Mouse (Mus musculus) kidney, postnatal 25 days (tissue): ENCODE results near the gene 2310022A10Rik.

Experiments used
- DNase-seq, 2 experiments: peaks; one replicate each; pipeline ENCODE4 v3.0.0; 2021; ENCODE audit warnings: mixed read lengths in 2 of 2

Gene 2310022A10Rik

DNA sequence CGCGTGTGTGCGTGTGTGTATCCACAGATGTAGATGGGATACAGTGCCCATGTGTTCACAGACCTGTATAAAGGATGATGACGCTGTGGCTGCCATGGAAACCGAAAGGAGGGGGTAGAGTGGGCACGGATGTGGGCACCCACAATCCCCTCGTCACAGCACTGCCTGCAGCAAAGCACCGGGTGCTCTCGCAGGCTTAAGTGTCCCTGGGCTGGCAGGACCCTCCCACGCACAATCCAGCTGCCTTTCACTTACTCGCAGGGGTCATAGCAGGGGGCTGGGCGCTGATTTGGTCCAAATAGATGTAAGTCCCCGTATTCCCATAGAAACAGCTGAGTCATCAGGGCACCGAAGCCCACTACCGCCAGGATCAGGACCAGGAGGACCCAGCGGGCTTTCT lies 11.6 kb upstream of the 2310022A10Rik start:
- no peak for DNase-seq

DNA sequence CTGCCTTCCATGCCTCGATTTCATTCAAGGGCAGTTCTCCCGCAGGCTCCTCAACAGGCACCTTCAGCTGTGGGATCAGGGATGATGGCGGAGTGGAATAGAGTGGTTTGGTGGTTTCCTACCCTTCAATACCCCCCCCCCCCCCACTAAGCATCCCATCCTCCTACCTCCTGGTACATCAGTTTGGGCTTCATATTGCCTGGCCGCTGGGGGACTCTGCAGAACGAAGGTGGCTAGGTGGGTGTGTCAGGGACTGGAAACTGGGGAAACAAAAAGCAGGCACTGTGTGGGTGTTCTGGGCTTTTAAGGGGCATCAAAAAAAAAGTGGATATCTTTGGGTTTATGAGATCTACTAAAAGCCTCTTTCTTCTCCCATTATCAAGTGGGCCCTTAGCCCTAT lies 11.1 kb upstream of the 2310022A10Rik start:
- DNase-seq: no peak

DNA sequence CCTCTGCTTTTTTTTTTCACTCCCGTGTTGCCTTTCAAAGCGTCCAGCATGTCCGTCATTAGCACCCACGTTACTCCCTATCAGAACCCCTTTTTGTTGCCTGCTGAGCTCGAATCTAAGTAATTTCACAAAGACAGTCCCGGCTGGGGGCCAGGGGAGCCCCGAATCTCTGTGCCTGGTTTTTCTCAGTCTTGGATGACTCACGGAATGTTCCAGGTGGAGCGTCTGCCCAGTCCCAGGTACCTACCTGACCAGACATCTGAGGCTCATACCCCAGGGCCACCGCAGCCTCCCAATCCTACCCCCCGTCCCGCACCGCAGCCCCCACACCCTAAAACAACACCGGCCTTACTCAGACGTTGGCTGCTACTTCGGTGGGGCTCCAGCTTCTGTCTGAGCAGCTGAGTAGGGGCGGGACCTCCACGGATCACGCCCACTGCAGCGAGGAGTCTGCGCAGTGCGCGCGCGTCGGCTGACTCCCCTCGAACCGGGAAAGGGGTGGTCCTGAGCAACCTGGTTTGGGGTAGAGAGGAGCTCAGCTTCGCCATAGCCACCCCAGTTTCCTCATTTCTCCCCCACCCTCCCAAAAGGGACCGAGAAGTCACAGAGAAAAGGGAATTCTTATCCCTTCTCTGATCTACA lies 10.5 kb upstream of the 2310022A10Rik start:
- DNase-seq: peak; percentile 77 to 86

DNA sequence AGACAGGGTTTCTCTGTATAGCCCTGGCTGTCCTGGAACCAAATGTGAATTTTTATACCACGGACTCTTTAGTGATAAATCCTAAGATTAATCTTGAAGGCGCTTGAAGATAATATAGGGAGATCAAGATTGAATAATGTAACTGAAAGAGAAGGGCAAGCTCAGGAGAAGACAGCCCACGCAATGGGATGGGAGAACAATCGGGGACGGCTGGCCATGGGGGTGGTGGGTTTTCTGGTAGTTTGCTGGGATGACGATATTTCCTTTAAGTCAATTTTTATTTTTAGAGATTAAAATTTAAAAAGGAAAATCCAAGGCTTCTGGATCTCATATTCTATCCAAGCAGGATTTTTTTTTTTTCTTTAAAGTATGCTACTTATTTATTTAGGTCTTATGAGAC lies 10.0 kb upstream of the 2310022A10Rik start:
- DNase-seq: no peak

DNA sequence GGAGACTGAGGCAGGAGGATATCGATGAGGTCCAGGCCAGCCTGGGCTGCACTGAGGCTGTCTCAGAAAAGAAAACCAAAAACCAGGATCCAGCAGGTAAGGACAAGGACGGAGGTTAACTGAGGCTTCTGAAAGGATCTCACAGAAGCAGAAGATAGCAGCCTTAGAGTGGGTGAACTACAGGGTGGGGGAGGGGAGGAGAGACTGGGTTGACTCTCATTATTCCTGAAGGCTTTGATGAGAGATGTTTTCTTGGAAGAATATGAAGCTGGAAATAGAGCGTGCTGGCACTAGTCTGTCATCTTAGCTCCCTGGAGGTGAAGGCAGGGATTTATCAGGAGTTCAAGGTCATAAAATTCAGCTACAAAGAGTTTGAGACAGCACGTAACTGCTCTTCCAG lies 9.2 kb upstream of the 2310022A10Rik start:
- no peak for DNase-seq

DNA sequence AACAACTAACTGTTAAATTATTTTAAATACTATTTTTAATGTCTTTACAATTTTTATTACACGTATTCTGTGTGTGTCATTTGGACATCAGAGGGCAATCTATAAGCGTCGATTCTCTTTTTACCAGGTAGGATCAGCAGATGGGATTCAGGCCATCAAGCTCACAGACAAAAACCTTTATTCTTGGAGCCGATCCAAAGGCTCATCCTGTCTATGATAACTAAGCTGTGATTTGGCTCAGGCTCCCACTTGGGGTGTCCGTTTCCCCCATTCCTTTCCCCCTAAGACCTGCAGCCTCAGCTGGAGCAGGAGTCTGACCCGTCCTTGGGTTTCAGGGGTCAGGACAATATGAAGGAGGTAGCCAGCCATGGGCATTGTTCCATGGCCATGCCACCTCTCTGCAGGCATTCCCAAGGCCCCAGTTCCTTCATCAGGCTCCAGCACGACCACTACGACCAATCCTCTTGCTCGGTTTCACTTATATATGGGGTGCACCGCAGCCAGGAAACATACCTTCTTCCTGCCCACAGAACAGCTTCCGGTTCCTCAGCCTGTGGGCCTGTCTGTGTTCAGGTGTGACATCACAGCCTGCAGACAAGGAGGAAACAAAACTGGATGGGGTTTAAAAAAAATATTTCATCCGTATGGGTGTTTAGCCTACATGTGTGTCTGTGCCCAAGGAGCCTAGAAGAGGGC lies 8.2 kb upstream of the 2310022A10Rik start:
- no peak for DNase-seq

DNA sequence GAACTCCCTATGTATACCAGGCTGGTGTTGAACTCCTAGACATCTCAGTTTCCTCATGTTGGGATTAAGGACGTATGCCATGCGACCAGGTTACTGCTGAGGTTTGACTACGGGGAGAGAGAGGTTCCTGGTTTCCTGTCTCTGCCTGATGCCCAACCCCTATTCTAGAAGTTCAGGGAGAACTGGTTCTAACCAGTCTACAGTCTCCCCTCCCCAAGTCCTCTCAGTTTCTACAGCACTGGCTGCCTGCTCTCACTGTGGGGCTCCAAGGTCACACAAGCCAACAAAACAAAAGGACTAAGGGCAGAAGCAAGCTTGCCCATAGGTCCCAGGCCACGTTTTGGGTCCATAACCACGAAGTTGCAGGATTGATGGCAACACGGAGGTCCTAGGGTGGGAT lies 3.4 kb upstream of the 2310022A10Rik start:
- DNase-seq: no peak

DNA sequence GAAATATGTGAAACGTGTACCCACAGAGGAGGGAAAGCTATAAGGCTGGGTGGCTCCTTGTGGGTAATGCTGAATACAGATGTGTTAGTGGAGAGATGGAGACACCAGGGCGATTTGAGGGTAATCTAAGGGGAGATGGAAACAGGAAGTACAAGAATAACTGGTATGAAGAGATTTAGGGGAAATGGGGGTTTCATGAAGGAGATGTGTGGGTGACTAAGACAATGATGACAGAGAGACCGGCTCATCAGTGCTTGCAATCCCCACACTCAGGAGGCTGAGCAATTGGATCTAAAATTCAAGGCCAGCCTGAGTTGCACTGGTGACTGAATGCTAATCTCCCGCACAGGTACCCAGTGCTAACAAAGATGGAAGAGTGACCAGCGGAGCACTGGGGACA lies 963 bp upstream of the 2310022A10Rik start:
- DNase-seq: no peak

DNA sequence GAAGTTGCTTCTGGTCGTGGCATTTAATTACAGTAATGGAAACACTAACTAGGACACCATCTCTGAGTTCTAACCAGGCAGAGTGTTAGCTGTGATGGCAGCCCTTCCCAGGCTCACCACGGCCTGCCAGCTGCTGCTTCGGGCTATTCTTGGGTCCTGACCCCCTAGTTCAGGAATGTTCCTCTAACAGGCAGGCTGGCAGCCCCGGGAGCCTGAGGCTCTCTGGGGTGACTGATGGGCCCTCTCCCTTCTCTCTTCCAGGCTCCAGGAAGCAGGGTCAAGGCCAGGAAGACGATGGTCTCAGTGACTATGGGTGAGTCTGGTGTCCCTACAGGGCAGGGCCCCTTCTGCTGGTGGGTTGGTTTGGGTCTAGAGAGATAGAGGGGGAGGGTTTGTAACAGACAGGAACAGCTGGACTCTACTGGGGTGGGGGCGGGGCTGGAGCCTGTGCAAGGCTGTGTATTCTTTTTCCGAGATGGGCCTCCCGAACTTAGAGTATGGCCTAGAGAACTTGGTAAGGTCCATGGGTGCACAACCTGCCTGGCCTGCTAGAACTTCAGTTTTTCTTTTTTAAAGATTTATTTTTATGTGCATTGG lies 7.4 kb downstream of the 2310022A10Rik start:
- no peak for DNase-seq

DNA sequence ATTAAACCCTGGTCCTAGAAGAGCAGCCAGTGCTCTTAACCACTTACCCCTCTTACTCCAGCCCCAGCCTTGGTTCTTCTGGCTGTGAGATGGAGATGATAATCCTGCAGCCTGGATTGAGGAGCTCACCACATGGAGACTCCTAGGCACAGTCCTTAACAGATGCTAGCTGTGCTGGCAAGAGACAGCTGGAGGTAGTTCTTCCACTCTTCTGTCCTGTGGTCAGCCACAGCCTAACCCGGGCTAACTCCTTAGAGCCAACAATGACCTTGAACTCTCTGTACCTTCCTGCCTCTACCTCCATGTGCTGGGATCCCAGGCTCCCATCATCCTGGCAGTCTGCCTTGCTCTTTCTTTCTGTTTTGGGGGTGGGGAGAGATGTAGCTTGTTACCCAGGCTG lies 7.9 kb downstream of the 2310022A10Rik start:
- DNase-seq: no peak

DNA sequence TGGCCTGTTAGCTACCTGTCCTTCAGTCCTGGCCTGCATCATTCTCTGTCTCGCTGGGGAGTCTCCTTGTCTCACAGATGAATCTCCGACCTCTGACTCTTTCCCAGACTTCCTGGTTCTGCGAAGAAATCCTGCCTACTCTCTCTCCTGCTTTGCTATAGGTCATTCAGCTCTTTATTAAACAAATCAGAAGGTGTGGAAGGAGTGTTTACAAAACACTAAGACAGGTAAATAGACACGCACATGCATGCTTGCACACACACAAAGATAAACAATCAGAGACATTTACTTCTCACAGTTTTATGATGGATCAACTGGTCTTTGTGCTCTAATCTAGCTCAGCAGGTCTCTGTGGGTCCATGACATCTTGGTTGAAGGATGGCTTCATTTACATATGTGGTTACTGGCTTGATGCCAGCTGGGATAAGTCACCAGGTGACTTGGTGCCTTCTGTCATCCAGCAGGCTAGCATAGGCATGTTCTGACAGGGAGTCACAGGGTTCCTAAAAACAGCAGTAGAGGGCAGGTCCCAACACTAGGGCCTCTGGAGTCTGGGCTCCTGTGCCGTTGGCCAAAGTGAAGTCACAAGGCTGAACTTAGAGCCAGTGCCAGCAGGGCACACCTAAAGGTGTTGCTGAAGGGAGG lies 16.7 kb downstream of the 2310022A10Rik start:
- no peak for DNase-seq

DNA sequence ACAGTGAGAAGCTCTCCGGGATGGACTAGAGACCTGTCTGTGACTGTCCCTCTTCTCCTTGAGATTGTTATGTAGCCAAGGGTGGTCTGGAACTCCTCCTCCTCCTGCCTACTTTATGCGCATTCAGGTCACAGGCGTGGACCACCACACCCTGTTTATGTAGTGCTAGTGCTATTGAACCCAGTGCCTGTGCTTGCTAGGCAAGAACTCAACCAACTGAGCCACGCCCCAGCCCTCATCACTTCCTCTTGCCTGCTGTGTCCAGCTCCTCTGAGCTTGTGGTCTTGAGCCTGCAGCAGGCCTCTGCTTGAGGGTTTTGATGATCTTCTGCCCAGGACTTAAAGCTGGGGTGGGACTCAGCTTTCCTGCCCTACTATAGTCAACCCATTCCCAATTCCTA lies 19.1 kb downstream of the 2310022A10Rik start:
- DNase-seq: no peak

DNA sequence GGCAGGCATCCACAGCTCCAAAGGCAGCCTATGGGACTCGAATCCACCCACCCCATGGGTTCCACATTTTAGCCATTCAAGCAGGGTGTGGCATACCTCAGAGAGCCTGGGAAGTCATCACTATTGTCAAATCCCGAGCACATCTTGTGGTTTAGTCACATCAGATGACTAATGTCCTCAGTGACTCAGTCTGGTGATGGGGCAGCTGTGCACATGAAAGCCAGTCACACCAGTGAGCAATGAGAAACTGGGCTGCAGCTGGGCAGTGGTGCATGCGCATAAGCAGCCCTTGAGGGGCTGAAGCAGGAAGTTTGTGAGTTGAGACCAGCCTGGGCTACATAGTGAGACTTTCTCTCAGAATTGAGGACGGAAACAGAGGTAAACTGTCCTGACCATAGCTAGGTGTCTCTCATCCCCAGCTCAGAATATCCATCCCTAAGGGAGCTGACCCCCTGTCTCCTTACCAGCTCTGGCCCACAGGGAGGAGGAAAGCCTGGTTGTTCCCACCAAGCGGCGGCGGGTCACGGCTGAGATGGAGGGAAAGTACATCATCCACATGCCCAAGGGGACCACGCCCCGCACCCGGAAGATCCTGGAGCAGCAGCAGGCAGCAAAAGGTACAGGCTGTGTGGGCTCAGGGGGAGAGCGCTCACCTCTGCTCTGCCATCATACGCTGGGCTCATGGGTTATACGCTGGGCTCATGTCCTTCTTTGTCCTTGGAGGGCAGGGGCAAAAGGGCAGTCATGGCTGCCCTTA lies 21.3 kb downstream of the 2310022A10Rik start:
- no peak for DNase-seq

DNA sequence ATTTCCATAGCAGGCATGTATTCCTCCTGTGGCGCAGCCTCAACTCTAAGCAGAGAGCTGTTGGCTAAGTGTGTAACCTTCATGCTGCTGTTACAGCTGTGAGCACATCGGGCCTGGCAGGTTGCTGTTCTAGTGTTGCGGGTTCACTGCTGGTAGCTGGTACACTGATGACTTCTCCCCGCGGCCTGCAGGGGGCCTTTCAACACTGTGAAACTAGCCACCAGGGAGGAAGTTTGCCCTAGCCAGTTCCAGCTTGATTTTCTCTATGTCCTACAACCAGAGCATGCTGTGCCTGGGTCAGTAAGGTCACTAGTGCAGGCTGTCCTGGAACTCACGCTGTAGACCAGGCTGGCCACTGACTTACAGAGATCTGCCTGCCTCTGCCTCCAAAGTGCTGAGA lies 23.9 kb downstream of the 2310022A10Rik start:
- peak; percentile 54 to 64 for DNase-seq

DNA sequence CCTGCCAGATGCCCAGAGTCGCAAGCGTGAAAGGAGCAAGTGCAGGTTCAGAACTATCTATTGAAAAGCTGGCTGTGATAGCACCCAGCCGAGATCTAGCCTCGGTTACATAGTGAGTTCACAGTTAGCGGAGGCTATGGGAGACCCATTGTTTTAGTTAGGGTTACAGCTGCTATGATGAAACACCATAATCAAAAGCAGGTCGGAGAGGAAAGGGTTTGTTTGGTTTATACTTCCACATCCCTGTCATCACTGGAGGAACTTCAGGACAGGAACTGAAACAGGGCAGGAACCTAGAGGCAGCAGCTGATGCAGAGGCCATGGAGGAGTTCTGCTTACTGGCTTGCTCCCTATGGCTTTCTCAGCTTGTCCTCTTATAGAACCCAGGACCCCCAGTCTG lies 24.6 kb downstream of the 2310022A10Rik start:
- DNase-seq: no peak

DNA sequence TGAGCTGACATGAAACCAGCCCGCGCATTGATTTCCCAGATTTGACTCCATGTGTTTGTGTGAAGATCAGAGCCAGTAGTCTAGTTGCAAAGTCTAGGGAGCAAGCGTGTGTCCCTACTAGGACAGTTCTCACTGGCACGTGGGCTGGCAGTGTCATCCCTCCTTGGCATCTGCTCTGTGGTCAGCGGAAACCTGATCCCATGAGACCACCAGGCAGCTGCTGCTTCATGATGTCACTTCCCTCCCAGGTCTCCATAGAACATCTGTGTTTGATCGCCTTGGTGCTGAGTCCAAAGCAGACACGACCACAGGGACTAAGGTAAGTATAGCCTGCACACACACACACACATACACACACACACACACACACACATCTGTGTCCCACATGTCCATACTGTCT lies 25.4 kb downstream of the 2310022A10Rik start:
- no peak for DNase-seq

DNA sequence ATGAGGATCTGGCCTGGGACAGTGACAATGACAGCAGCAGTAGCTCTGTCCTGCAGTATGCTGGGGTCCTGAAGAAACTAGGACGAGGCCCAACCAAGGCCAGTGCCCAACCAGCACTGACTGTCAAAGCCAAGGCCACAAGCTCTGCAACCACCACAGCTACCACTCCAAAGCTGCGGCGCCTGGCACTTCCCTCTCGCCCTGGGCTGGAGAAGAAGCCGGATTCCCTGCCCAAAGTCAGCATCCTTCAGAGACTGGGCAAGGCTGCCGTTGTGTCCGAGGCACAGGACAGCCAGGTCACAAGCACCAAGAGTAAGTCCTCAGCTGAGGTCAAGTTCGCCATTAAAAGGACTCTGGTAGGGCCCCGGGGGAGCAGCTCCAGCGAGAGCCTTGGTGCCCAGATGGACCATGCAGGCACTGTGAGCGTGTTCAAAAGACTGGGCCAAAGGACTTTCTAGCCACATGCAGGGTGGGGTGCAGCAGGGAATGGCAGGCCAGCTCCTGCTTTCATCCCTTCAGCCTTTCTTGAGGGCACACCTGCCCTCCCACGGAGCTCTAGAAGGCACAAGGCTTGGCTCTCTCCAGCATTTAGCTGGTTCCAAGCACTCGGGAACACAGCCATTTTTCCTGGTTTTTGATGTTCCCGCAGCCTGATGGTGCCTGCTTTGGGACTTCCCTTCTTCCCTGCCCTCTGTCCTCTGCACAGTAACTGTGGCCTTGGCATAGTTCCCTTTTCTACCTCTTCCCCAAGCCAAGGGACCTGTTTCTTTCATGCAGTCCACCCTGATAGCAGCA lies 27.5 kb downstream of the 2310022A10Rik start:
- DNase-seq: no peak

DNA sequence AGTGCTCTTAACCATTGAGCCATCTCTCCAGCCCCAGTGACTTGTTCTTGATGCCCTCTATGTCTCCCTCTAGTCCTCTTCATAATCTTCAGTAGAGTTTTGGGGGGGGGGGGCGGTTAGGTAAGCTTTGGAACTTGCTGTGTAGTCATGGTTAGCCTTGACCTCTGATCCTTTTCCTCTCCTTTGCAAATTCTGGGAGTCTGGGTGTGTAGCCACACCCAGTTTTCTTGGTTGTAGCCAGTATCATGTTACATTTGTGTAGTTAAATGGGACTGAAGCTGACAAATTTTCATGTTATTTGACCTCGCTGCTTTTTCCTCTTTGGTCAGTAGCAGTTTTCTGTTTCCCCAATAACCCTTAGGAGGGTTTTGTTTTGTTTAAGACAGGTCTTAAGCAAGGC lies 33.8 kb downstream of the 2310022A10Rik start:
- no peak for DNase-seq

DNA sequence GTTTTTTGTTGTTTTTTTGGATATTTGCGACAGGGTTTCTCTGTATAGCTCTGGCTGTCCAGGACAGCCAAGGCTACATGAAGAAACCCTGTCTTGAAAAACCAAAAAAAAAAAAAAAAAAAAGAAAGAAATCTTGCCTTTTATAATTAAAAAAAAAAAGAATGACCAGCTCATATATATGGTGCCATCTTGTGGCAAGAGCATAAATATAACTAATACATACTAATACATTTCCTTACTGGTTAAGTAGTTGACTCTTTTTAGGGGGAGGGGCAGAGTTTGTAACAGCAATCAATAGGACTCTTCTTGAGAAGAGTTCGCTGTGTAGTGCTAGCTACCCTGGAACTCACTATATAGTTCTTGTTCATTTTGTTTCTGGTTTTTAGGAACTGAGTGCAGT lies 34.7 kb downstream of the 2310022A10Rik start:
- no peak for DNase-seq

DNA sequence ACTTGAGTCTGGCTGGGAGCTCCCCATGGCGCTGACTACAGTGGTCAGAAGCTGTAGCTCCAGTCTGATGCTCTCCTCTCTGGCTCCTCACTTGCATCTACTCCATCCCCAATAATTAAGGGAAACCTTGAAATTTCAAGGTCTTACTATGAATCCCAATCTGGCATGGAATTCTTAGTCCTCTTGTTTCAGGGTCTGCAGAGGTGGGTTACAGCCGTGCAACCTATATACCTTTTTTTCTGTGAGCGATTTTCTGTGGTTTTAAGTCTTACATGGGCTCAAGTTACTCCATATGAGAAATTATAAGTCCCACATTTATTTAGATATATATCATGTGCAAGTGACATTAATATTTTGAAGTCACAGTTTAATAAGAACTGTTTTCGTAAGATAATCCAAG lies 37.1 kb downstream of the 2310022A10Rik start:
- no peak for DNase-seq

DNA sequence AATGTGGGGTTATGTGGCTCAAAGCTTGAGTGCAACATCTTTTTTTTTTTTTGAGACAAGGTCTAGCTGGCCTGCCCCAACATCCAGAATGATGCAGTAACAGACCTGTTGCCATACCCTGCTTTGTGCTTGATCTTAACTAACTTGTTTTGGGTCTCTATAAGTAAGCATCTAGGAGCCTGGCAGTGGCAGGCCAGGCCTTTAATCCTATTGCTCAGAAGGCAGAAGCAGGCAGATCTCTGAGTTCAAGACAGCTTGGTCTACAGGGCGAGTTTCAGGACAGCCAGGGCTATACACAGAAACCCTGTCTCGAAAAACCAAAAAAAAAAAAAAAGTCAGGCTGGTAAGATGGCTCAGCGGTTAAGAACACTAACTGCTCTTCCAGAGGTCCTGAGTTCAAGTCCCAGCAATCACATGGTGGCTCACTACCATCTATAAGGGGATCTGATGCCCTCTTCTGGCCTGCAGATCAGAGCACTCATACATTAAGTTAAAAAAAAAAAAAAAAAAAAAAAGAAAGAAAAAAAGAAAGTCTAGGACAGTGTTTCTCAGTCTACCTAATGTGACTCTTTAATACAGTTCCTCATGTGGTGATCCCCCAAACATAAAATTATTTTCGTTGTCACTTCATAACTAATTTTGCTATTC lies 37.7 kb downstream of the 2310022A10Rik start:
- no peak for DNase-seq
